Mouse (Mus musculus) forebrain, embryonic 12.5 days (tissue): ENCODE measurements around the gene Erh. TPM values are rescaled to one million over a fixed set of nuclear protein-coding genes. Genes with fewer than 3 reads are reported as not detected.
A peak's percentile ranks its signal among the peaks of the same experiment; 100 is the strongest.

Experiments used
- ATAC-seq: fragments of 200-750 bp; cut with Nextera tagmentation; 2 replicates; pipeline ENCODE4 v1.8.0; 2017; ENCODE audit warnings: moderate TSS enrichment; ENCODE audit not compliant: low FRiP score
- H3K27ac ChIP-seq: fragments of 300-500 bp; sonication (generic); 2 replicates; pipeline ENCODE4 v1.5.1; 2016; ENCODE audit warnings: mild to moderate bottlenecking
- H3K27me3 ChIP-seq: fragments of 300-500 bp; sonication (generic); 2 replicates; pipeline ENCODE4 v1.6.1; 2016; ENCODE audit warnings: mild to moderate bottlenecking
- H3K36me3 ChIP-seq: fragments of 300-500 bp; sonication (generic); replicated peaks from 2 replicates; pipeline ENCODE4 v1.6.1; 2016; ENCODE audit warnings: mild to moderate bottlenecking
- H3K4me1 ChIP-seq: fragments of 300-500 bp; sonication (generic); 2 replicates; pipeline ENCODE4 v1.6.1; 2016
- H3K4me2 ChIP-seq: fragments of 300-500 bp; sonication (generic); 2 replicates; pipeline ENCODE4 v1.6.1; 2016; ENCODE audit warnings: mild to moderate bottlenecking, moderate library complexity
- H3K4me3 ChIP-seq: fragments of 300-500 bp; sonication (generic); replicated peaks from 2 replicates; pipeline ENCODE4 v1.5.1; 2016; ENCODE audit warnings: mild to moderate bottlenecking
- H3K9ac ChIP-seq: fragments of 300-500 bp; sonication (generic); 2 replicates; pipeline ENCODE4 v1.6.1; 2016; ENCODE audit warnings: mild to moderate bottlenecking
- H3K9me3 ChIP-seq: fragments of 300-500 bp; sonication (generic); 2 replicates; pipeline ENCODE4 v1.6.1; 2016
- WGBS: fragments of 180-500 bp; shearing (Covaris S2); methylation state at CpG from one replicate; pipeline ENCODE4 v1.1.7; 2016; 5-methylcytosine and 5-hydroxymethylcytosine counted together
- polyA plus RNA-seq: library from polyadenylated mRNA; unstranded; fragments of >200 nt; fragmentation: Nextera tagmentation; extraction: Ambion mirVana; gene quantifications from 2 replicates; pipeline ENCODE4 v1.2.1, GENCODE M21; 2016

Erh gene
- polyA plus RNA-seq, 1 experiment from 2014 or later = 370 TPM

- Histone ChIP-seq H3K27me3 (no peaks in the 10 kb centered on the region), H3K9me3 (no peaks in the 10 kb centered on the region), H3K4me1 (no peaks in the 10 kb centered on the region), H3K27ac (no peak overlapping the region), H3K36me3 (0 out of 2 replicates have a peak, but pooled peaks cover 6% of the 10 kb centered on the region), H3K4me3 (no peak overlapping the region), H3K4me2 (no peak overlapping the region), H3K9ac (no peak overlapping the region)
- no peak for ATAC-seq
- 89% methylated on average over 3 of the region's 3 CpGs for WGBS
Observed at GRCm38 (mm10) chr12:80609928-80610327, 34.2 kb downstream of the Erh start.

GRCm38 (mm10) chr12:80608576-80608975 is 35.6 kb downstream of the Erh start:
- no peaks in the 10 kb centered on the region for H3K4me1 ChIP-seq
- H3K4me2 ChIP-seq = no peak overlapping the region
- no peak overlapping the region for H3K4me3 ChIP-seq
- no peak overlapping the region for H3K9ac ChIP-seq
- 89% methylated on average over 1 of the region's 1 CpGs for WGBS
- ATAC-seq = no peak
- no peaks in the 10 kb centered on the region for H3K27me3 ChIP-seq
- H3K27ac ChIP-seq = no peak overlapping the region
- peaks cover 9% of the 10 kb centered on the region for H3K36me3 ChIP-seq
- H3K9me3 ChIP-seq = no peaks in the 10 kb centered on the region

GRCm38 (mm10) chr12:80604218-80604617 is 39.9 kb downstream of the Erh start:
- Histone ChIP-seq H3K9ac (no peak overlapping the region), H3K27me3 (no peaks in the 10 kb centered on the region), H3K4me2 (no peak overlapping the region), H3K4me1 (no peaks in the 10 kb centered on the region), H3K27ac (no peak overlapping the region), H3K36me3 (peaks cover 31% of the 10 kb centered on the region), H3K9me3 (no peaks in the 10 kb centered on the region), H3K4me3 (no peak overlapping the region)
- no peak for ATAC-seq
- 91% methylated on average over 2 of the region's 2 CpGs for WGBS

- H3K4me1 ChIP-seq = peaks cover 4% of the 10 kb centered on the region
- peaks cover 37% of the 10 kb centered on the region for H3K36me3 ChIP-seq
- ATAC-seq = no peak
- H3K4me2 ChIP-seq = no peak overlapping the region
- H3K9ac ChIP-seq = no peak overlapping the region
- H3K9me3 ChIP-seq = no peaks in the 10 kb centered on the region
- H3K4me3 ChIP-seq = no peak overlapping the region
- H3K27me3 ChIP-seq = no peaks in the 10 kb centered on the region
- H3K27ac ChIP-seq = no peak overlapping the region
- 72% methylated on average over 4 of the region's 4 CpGs for WGBS
Observed at GRCm38 (mm10) chr12:80603566-80603965, 40.6 kb downstream of the Erh start.

- H3K4me3 ChIP-seq = no peak overlapping the region
- ATAC-seq = no peak
- H3K36me3 ChIP-seq = peaks cover 44% of the 10 kb centered on the region
- 94% methylated on average over 5 of the region's 5 CpGs for WGBS
- no peaks in the 10 kb centered on the region for H3K27me3 ChIP-seq
- no peak overlapping the region for H3K27ac ChIP-seq
- H3K9me3 ChIP-seq = no peaks in the 10 kb centered on the region
- no peak overlapping the region for H3K4me2 ChIP-seq
- H3K9ac ChIP-seq = no peak overlapping the region
- H3K4me1 ChIP-seq = peaks cover 4% of the 10 kb centered on the region
Observed at GRCm38 (mm10) chr12:80602432-80602831, 41.7 kb downstream of the Erh start.

- no peaks in the 10 kb centered on the region for H3K27me3 ChIP-seq
- 88% methylated on average over 9 of the region's 9 CpGs for WGBS
- H3K27ac ChIP-seq = no peak overlapping the region
- H3K36me3 ChIP-seq = peaks cover 48% of the 10 kb centered on the region
- no peak overlapping the region for H3K4me3 ChIP-seq
- no peak overlapping the region for H3K4me2 ChIP-seq
- no peak for ATAC-seq
- H3K9ac ChIP-seq = no peak overlapping the region
- peaks cover 4% of the 10 kb centered on the region for H3K4me1 ChIP-seq
- no peaks in the 10 kb centered on the region for H3K9me3 ChIP-seq
Observed at GRCm38 (mm10) chr12:80601597-80602269, 42.4 kb downstream of the Erh start.

- Histone ChIP-seq H3K4me3 (no peak overlapping the region), H3K9me3 (no peaks in the 10 kb centered on the region), H3K9ac (peak overlapping the region; percentile 7; the same call in 1 of the 2 replicates), H3K4me1 (peaks cover 4% of the 10 kb centered on the region), H3K27me3 (no peaks in the 10 kb centered on the region), H3K27ac (no peak overlapping the region), H3K4me2 (no peak overlapping the region), H3K36me3 (peaks cover 49% of the 10 kb centered on the region)
- no peak for ATAC-seq
- WGBS = 42% methylated on average over 6 of the region's 6 CpGs
Observed at GRCm38 (mm10) chr12:80598756-80599155, 45.4 kb downstream of the Erh start.

GRCm38 (mm10) chr12:80598236-80598635 is 45.9 kb downstream of the Erh start:
- H3K9me3 ChIP-seq = no peaks in the 10 kb centered on the region
- H3K4me1 ChIP-seq = peaks cover 4% of the 10 kb centered on the region
- H3K4me3 ChIP-seq = no peak overlapping the region
- peak overlapping the region; percentile 44; the same call in 1 of the 2 replicates for H3K27ac ChIP-seq
- WGBS = 54% methylated on average over 7 of the region's 7 CpGs
- no peak for ATAC-seq
- no peak overlapping the region for H3K4me2 ChIP-seq
- H3K36me3 ChIP-seq = peaks cover 50% of the 10 kb centered on the region
- H3K27me3 ChIP-seq = no peaks in the 10 kb centered on the region
- 0 out of 2 replicates have a peak overlapping the region, but pooled peaks have one; percentile 7 for H3K9ac ChIP-seq

- peaks cover 4% of the 10 kb centered on the region for H3K4me1 ChIP-seq
- WGBS = 92% methylated on average over 4 of the region's 4 CpGs
- no peaks in the 10 kb centered on the region for H3K27me3 ChIP-seq
- H3K9me3 ChIP-seq = no peaks in the 10 kb centered on the region
- no peak overlapping the region for H3K4me2 ChIP-seq
- ATAC-seq = no peak
- H3K9ac ChIP-seq = no peak overlapping the region
- no peak overlapping the region for H3K4me3 ChIP-seq
- H3K27ac ChIP-seq = no peak overlapping the region
- H3K36me3 ChIP-seq = peaks cover 51% of the 10 kb centered on the region
Observed at GRCm38 (mm10) chr12:80595968-80596367, 48.2 kb downstream of the Erh start.

- peaks cover 4% of the 10 kb centered on the region for H3K4me1 ChIP-seq
- no peak overlapping the region for H3K4me2 ChIP-seq
- H3K9ac ChIP-seq = no peak overlapping the region
- H3K27ac ChIP-seq = no peak overlapping the region
- no peak overlapping the region for H3K4me3 ChIP-seq
- ATAC-seq = no peak
- peaks cover 51% of the 10 kb centered on the region for H3K36me3 ChIP-seq
- H3K27me3 ChIP-seq = no peaks in the 10 kb centered on the region
- WGBS = 95% methylated on average over 4 of the region's 4 CpGs
- no peaks in the 10 kb centered on the region for H3K9me3 ChIP-seq
Observed at GRCm38 (mm10) chr12:80595566-80595965, 48.6 kb downstream of the Erh start.

- 95% methylated on average over 4 of the region's 4 CpGs for WGBS
- Histone ChIP-seq H3K36me3 (peaks cover 57% of the 10 kb centered on the region), H3K4me2 (no peak overlapping the region), H3K9me3 (no peaks in the 10 kb centered on the region), H3K4me1 (peaks cover 4% of the 10 kb centered on the region), H3K4me3 (no peak overlapping the region), H3K27me3 (no peaks in the 10 kb centered on the region), H3K27ac (no peak overlapping the region), H3K9ac (no peak overlapping the region)
- no peak for ATAC-seq
Observed at GRCm38 (mm10) chr12:80594781-80595180, 49.4 kb downstream of the Erh start.

- Histone ChIP-seq H3K4me2 (no peak overlapping the region), H3K36me3 (peaks cover 62% of the 10 kb centered on the region), H3K4me3 (no peak overlapping the region), H3K27ac (no peak overlapping the region), H3K9ac (no peak overlapping the region), H3K27me3 (no peaks in the 10 kb centered on the region), H3K4me1 (peaks cover 4% of the 10 kb centered on the region), H3K9me3 (no peaks in the 10 kb centered on the region)
- 95% methylated on average over 4 of the region's 4 CpGs for WGBS
- no peak for ATAC-seq
Observed at GRCm38 (mm10) chr12:80594141-80594540, 50.0 kb downstream of the Erh start.

GRCm38 (mm10) chr12:80584973-80585372 is 59.2 kb downstream of the Erh start:
- H3K4me2 ChIP-seq = no peak overlapping the region
- WGBS = 34% methylated on average over 2 of the region's 2 CpGs
- H3K27me3 ChIP-seq = no peaks in the 10 kb centered on the region
- peaks cover 66% of the 10 kb centered on the region for H3K36me3 ChIP-seq
- no peak for ATAC-seq
- H3K4me3 ChIP-seq = no peak overlapping the region
- H3K9me3 ChIP-seq = no peaks in the 10 kb centered on the region
- no peaks in the 10 kb centered on the region for H3K4me1 ChIP-seq
- no peak overlapping the region for H3K27ac ChIP-seq
- H3K9ac ChIP-seq = no peak overlapping the region
